In genomic region chr7:44848561-44849415, GRCm38 (mm10) we compare ENCODE assay signal across 8 mouse cellular contexts. TPM values are rescaled to one million over a fixed set of nuclear protein-coding genes. Genes with fewer than 3 reads are reported as not detected.
DNase-seq lines count a peak whose midpoint lies in the region; ATAC-seq lines count a peak whose summit lies in the region.

TSS of gene Akt1s1 (plus strand) at chr7:44848991.
TSS of gene Tbc1d17 (minus strand) at chr7:44849079.

- DNase-seq in WW6 (ENCODE audit: low read depth, low spot score) = peak; percentile 97
- peak; percentile 95 to 99 for DNase-seq in cerebellum, postnatal 4 days (ENCODE audit: low spot score in 2 of 2)
- DNase-seq in gastrocnemius, adult 18-20 months (ENCODE audit: low spot score) = peak; percentile 100
- peak; percentile 99 for DNase-seq in left cerebral cortex, adult 18-20 months (ENCODE audit: low spot score in 2 of 2)
- peak; percentile 100 for DNase-seq in right cerebral cortex, adult 18-20 months
- peak; percentile 95 for DNase-seq in urinary bladder, postnatal 10 days (ENCODE audit: low spot score)

- peak; percentile 89 for ATAC-seq in hindbrain, embryonic 16.5 days

- H3K4me2 ChIP-seq in hindbrain, embryonic 16.5 days (ENCODE audit: low read length) = peak within 1 kb of the TSS; percentile 92

- H3K9me3 ChIP-seq in hindbrain, embryonic 16.5 days (ENCODE audit: control insufficient read depth, low read length) = no peaks in the 10 kb centered on the region

- H3K27ac ChIP-seq in hindbrain, embryonic 16.5 days (ENCODE audit: low read depth, low read length) = peak within 1 kb of the TSS; percentile 99
- peak within 1 kb of the TSS; percentile 99 for H3K27ac ChIP-seq in macrophage

- under 1% methylated on average over 54 of the region's 54 CpGs for WGBS in hindbrain, embryonic 16.5 days
- 1% methylated on average over 54 of the region's 54 CpGs for WGBS in macrophage (ENCODE audit: missing documents)

- peak within 1 kb of the TSS; percentile 82 for H3K9ac ChIP-seq in hindbrain, embryonic 16.5 days (ENCODE audit: low read depth, low read length)

- peak within 1 kb of the TSS; percentile 72 for H3K4me3 ChIP-seq in hindbrain, embryonic 16.5 days (ENCODE audit: low read length)
- H3K4me3 ChIP-seq in macrophage (ENCODE audit: inconsistent target) = peak within 1 kb of the TSS; percentile 81

- peaks cover 27% of the 10 kb centered on the region for H3K4me1 ChIP-seq in hindbrain, embryonic 16.5 days (ENCODE audit: control insufficient read depth, insufficient read depth, low read depth, low read length)

- peaks cover 62% of the 10 kb centered on the region for H3K79me2 ChIP-seq in macrophage (ENCODE audit: inconsistent target)

- peaks cover 29% of the 10 kb centered on the region for H3K36me3 ChIP-seq in hindbrain, embryonic 16.5 days (ENCODE audit: control insufficient read depth, insufficient read depth, low read length)
- peaks cover 30% of the 10 kb centered on the region for H3K36me3 ChIP-seq in macrophage (ENCODE audit: inconsistent target)

- no peaks in the 10 kb centered on the region for H3K27me3 ChIP-seq in hindbrain, embryonic 16.5 days (replicated peaks; ENCODE audit: control insufficient read depth, insufficient read depth, low read length)

RNA-seq across cellular contexts. Expression of gene Akt1s1, which starts in this region (rescaled TPM):
- total RNA-seq in gastrocnemius, adult 18-20 months (2021) = 100 to 1,000 TPM; 130 to 144 TPM
- 90.7 and 92.8 TPM in 2 replicates for polyA plus RNA-seq in hindbrain, embryonic 16.5 days (2015; fragmentation: Nextera tagmentation; extraction: Ambion mirVana)
- total RNA-seq in left cerebral cortex, adult 18-20 months (2021) = 10 to 100 TPM; 67.9 to 70.1 TPM
- total RNA-seq in macrophage (2018; cell fraction: chromatin; rRNA removed) = 10 to 100 TPM; 10.1 to 70.6 (median 25.0) TPM
- total RNA-seq in macrophage (2018; cell fraction: cytosol; rRNA removed) = 10 to 100 TPM; 22.9 to 69.0 (median 54.8) TPM
- 10 to 100 TPM; 13.3 to 58.4 (median 33.6) TPM for total RNA-seq in macrophage (2018; cell fraction: nucleus; rRNA removed)
- 33.4 to 56.3 TPM (median 49.1 TPM) in 3 replicates for polyA plus RNA-seq in macrophage (2018)

RNA-seq across cellular contexts. Expression of gene Tbc1d17, which starts in this region (rescaled TPM):
- 10 to 100 TPM; 46.8 to 61.0 TPM for total RNA-seq in gastrocnemius, adult 18-20 months (2021)
- 112 and 120 TPM in 2 replicates for polyA plus RNA-seq in hindbrain, embryonic 16.5 days (2015; fragmentation: Nextera tagmentation; extraction: Ambion mirVana)
- total RNA-seq in left cerebral cortex, adult 18-20 months (2021) = 10 to 100 TPM; 70.4 to 89.3 TPM
- 100 to 1,000 TPM in 12 of 26 experiments, 10 to 100 TPM in 14; 32.8 to 197 (median 94.9) TPM for total RNA-seq in macrophage (2018; cell fraction: chromatin; rRNA removed)
- total RNA-seq in macrophage (2018; cell fraction: cytosol; rRNA removed) = 10 to 100 TPM; 17.1 to 50.9 (median 28.5) TPM
- 100 to 1,000 TPM in 1 of 26 experiments, 10 to 100 TPM in 25; 29.7 to 111 (median 46.6) TPM for total RNA-seq in macrophage (2018; cell fraction: nucleus; rRNA removed)
- polyA plus RNA-seq in macrophage (2018) = 25.6 to 51.8 TPM (median 28.3 TPM) in 3 replicates

Comparison
In these comparisons a context has a peak if more than half of its experiments do, and no peak if none do; other contexts are left out.
1. Peak in every context shown above with its lines: DNase-seq, ATAC-seq, H3K4me3 ChIP-seq and H3K27ac ChIP-seq.